Mouse (Mus musculus) heart, embryonic 10.5 days (tissue): ENCODE data around the gene Hcst. TPM values are rescaled to one million over a fixed set of nuclear protein-coding genes. Genes with fewer than 3 reads are reported as not detected.
A peak's percentile ranks its signal among the peaks of the same experiment; 100 is the strongest.

Source experiments
- DNase-seq: peaks from one replicate; pipeline ENCODE4 v3.0.0-alpha.2; 2017; ENCODE audit warnings: low spot score
- H3K27ac ChIP-seq: fragments of 300-500 bp; sonication (generic); 2 replicates; pipeline ENCODE4 v1.5.1; 2016; ENCODE audit warnings: mild to moderate bottlenecking
- H3K27me3 ChIP-seq: fragments of 300-500 bp; sonication (generic); 2 replicates; pipeline ENCODE4 v1.6.1; 2016; ENCODE audit warnings: mild to moderate bottlenecking; ENCODE audit not compliant: poor library complexity, insufficient read depth, severe bottlenecking
- H3K36me3 ChIP-seq: fragments of 300-500 bp; sonication (generic); 2 replicates; pipeline ENCODE4 v1.6.1; 2016; ENCODE audit warnings: mild to moderate bottlenecking, moderate library complexity
- H3K4me1 ChIP-seq: fragments of 300-500 bp; sonication (generic); 2 replicates; pipeline ENCODE4 v1.6.1; 2016; ENCODE audit warnings: mild to moderate bottlenecking
- H3K4me3 ChIP-seq: fragments of 300-500 bp; sonication (generic); 2 replicates; pipeline ENCODE4 v1.5.1; 2016; ENCODE audit warnings: mild to moderate bottlenecking, moderate library complexity
- H3K9me3 ChIP-seq: fragments of 300-500 bp; sonication (generic); 2 replicates; pipeline ENCODE4 v1.6.1; 2016; ENCODE audit warnings: mild to moderate bottlenecking, moderate library complexity
- WGBS: fragments of 180-500 bp; shearing (Covaris S2); methylation state at CpG from one replicate; pipeline ENCODE4 v1.1.7; 2016; 5-methylcytosine and 5-hydroxymethylcytosine counted together
- polyA plus RNA-seq: library from polyadenylated mRNA; unstranded; fragments of >200 nt; fragmentation: Nextera tagmentation; extraction: Ambion mirVana; gene quantifications from 2 replicates; pipeline ENCODE4 v1.2.1, GENCODE M21; 2016

The Hcst gene
- polyA plus RNA-seq, 1 experiment from 2014 or later, result 0.35 TPM

DNA sequence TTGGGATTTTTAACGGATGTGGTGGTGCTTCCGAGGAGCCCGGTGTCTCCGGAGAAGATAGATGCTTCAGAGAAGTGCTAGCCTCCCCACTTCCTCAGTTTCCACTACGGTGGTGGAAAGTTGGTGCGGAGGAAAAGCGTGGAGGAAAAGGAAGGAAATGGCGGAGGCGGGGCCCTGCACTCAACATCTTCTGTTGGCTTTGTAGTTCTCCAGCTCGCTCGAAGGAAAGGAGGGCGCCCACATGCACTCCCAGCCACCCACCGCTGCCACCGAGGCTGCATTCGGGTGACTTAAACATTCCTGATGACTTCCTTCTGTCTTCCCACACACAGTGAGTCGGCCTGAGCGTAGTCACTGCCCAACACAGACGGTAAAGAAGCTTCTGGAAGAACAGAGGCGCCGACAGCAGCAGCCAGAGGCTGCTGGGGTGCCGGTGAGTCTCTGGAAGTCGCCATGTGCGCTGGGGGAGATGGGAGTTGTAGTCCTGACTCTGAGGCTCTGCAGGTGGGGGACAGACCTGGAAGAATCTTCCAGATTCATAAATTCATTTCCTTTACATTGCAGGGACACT lies 3.5 kb upstream of the Hcst start:
- H3K9me3 ChIP-seq, result no peaks in the 10 kb centered on the region
- no peak for DNase-seq
- H3K27ac ChIP-seq, result peak overlapping the region; percentile 75
- peaks cover 33% of the 10 kb centered on the region; the same call in 1 of the 2 replicates for H3K27me3 ChIP-seq
- peak overlapping the region; percentile 66 for H3K4me3 ChIP-seq
- WGBS, result 24% methylated on average over 23 of the region's 23 CpGs
- H3K36me3 ChIP-seq, result peaks cover 19% of the 10 kb centered on the region
- H3K4me1 ChIP-seq, result peaks cover 18% of the 10 kb centered on the region

DNA sequence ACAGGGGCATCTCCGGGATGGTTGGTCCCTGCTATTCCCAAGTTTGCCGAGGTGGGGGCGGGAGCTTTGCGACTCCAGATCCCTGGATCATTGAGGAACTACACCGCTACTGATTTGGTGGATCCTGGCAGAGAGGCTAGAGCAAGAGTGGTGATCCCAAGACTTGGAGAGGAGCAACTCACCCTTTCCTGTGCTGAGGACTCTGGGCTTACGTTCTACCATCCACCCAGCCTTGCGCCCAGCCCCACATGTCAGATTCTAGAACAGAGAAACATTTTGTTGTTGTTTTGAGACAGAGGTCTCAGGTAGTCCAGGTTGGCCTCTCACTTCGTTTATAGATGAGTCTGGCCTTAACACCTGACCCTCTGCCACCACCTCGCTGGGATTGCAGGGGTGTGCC lies 2.9 kb upstream of the Hcst start:
- H3K27me3 ChIP-seq, result peaks cover 33% of the 10 kb centered on the region; the same call in 1 of the 2 replicates
- peaks cover 19% of the 10 kb centered on the region for H3K36me3 ChIP-seq
- DNase-seq, result no peak
- peak overlapping the region; percentile 66 for H3K4me3 ChIP-seq
- WGBS, result 12% methylated on average over 9 of the region's 9 CpGs
- H3K4me1 ChIP-seq, result peaks cover 18% of the 10 kb centered on the region
- peak overlapping the region; percentile 75 for H3K27ac ChIP-seq
- H3K9me3 ChIP-seq, result no peaks in the 10 kb centered on the region

DNA sequence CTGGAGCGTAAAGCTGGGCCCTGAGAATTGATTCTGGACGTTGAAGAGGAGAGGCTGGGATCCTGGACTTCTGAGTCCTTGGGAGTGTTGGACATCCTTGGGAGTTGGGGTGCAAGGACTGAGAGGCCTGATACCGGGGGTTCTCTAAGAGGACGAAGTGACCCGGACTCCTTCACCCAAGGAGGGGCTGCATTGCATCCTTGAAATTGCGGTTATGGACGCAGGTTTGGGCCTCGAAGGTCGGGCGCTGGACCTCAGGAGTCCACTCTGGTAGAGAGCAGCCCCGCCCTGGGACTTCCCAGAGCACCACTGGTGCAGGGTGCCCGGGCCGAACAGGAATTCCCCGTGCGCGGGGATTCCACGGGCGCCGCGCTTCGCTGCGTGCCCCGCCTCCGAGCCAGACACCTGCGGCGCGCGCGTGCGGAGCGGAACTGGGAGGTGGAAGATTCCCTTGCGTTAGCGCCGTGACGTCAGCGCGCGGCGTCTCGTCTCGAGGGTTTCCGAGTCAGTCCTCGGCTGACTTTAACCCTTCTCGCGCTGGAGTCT lies 2.3 kb upstream of the Hcst start:
- under 1% methylated on average over 45 of the region's 45 CpGs for WGBS
- H3K36me3 ChIP-seq, result peaks cover 15% of the 10 kb centered on the region
- peaks cover 18% of the 10 kb centered on the region for H3K4me1 ChIP-seq
- peak overlapping the region; percentile 66 for H3K4me3 ChIP-seq
- H3K9me3 ChIP-seq, result no peaks in the 10 kb centered on the region
- peak; percentile 90 for DNase-seq
- peak overlapping the region; percentile 75 for H3K27ac ChIP-seq
- H3K27me3 ChIP-seq, result peaks cover 33% of the 10 kb centered on the region; the same call in 1 of the 2 replicates

- Histone ChIP-seq H3K36me3 (peaks cover 13% of the 10 kb centered on the region), H3K27me3 (peaks cover 33% of the 10 kb centered on the region; the same call in 1 of the 2 replicates), H3K27ac (peak within 1 kb of the TSS; percentile 75), H3K9me3 (no peaks in the 10 kb centered on the region), H3K4me1 (peaks cover 18% of the 10 kb centered on the region), H3K4me3 (peak within 1 kb of the TSS; percentile 66)
- 10% methylated on average over 31 of the region's 31 CpGs for WGBS
- no peak for DNase-seq
Observed at GRCm38 (mm10) chr7:30421175-30421889, 1.7 kb upstream of the Hcst start, which contains the start of gene Nfkbid. Nfkbid (plus strand) TSS chr7:30421732.

DNA sequence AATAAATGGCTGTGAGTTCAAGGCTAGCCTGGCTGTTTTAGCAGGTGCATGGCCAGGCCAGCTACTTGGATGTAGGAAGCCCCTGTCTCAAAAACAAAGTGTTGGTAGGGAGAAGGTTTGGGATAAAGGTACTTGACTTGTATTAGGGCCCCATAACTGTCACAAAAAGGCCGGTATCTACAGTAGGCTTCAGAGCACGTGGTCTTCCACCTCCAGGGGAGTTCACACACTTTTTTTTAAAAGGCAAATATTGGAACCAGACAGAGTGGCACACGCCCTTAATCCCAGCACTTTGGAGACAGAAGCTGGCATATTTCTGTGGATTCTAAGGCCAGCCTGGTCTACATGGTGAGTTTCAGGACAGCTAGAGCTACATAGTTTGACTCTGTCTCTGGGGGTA lies 1.0 kb upstream of the Hcst start:
- H3K27ac ChIP-seq, result no peak overlapping the region
- H3K9me3 ChIP-seq, result no peaks in the 10 kb centered on the region
- no peak overlapping the region for H3K4me3 ChIP-seq
- peaks cover 33% of the 10 kb centered on the region; the same call in 1 of the 2 replicates for H3K27me3 ChIP-seq
- H3K36me3 ChIP-seq, result peaks cover 8% of the 10 kb centered on the region
- DNase-seq, result no peak
- peaks cover 18% of the 10 kb centered on the region for H3K4me1 ChIP-seq
- WGBS, result 79% methylated on average over 3 of the region's 3 CpGs

GRCm38 (mm10) chr7:30417856-30418255 lies 1.8 kb downstream of the Hcst start:
- H3K27ac ChIP-seq, result no peak overlapping the region

GRCm38 (mm10) chr7:30413596-30413995 lies 6.1 kb downstream of the Hcst start, which contains the start of gene Tyrobp:
Tyrobp (plus strand) TSS chr7:30413760.
- Histone ChIP-seq H3K36me3 (no peaks in the 10 kb centered on the region), H3K9me3 (no peaks in the 10 kb centered on the region), H3K27me3 (no peaks in the 10 kb centered on the region), H3K4me1 (no peaks in the 10 kb centered on the region), H3K27ac (no peak within 1 kb of the TSS), H3K4me3 (no peak within 1 kb of the TSS)
- WGBS, result 63% methylated on average over 5 of the region's 5 CpGs
- DNase-seq, result no peak

More at GRCm38 (mm10) chr7:30417856-30418255, 1.8 kb downstream of the Hcst start:
- H3K36me3 ChIP-seq, result no peaks in the 10 kb centered on the region
- WGBS, result 66% methylated on average over 9 of the region's 9 CpGs
- no peak overlapping the region for H3K4me3 ChIP-seq
- H3K4me1 ChIP-seq, result peaks cover 17% of the 10 kb centered on the region
- H3K27me3 ChIP-seq, result peaks cover 22% of the 10 kb centered on the region; the same call in 1 of the 2 replicates
- no peak for DNase-seq
- no peaks in the 10 kb centered on the region for H3K9me3 ChIP-seq

DNA sequence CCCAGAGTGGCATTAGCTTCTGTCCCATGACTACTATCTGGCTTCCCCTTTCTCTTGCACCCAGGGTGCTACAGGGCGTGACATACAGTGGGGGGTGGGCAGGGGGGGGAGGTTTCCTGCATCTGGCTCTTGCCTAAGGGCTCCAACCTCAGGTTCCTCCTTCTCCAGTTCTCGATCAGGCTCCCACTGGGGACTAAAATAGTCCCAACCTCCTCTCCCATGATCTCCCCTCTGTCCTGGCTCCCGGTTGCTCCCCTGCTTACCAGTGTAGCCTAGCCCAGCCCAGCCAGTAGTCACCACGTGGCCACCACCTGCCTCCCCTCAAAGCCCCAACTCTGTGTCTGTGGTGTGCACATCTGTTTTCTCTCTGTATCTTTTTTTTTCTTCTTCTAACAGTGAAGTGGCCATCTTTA lies 6.9 kb downstream of the Hcst start:
- H3K27me3 ChIP-seq, result no peaks in the 10 kb centered on the region
- 44% methylated on average over 4 of the region's 4 CpGs for WGBS
- no peak overlapping the region for H3K4me3 ChIP-seq

GRCm38 (mm10) chr7:30411023-30411422 lies 8.6 kb downstream of the Hcst start:
- Histone ChIP-seq H3K27ac (no peak overlapping the region), H3K4me1 (no peaks in the 10 kb centered on the region), H3K36me3 (no peaks in the 10 kb centered on the region), H3K9me3 (no peaks in the 10 kb centered on the region), H3K27me3 (no peaks in the 10 kb centered on the region), H3K4me3 (no peak overlapping the region)
- DNase-seq, result no peak
- WGBS, result 57% methylated on average over 3 of the region's 3 CpGs

More for the DNA sequence above, 6.9 kb downstream of the Hcst start:
- H3K27ac ChIP-seq, result no peak overlapping the region
- no peaks in the 10 kb centered on the region for H3K4me1 ChIP-seq
- H3K36me3 ChIP-seq, result no peaks in the 10 kb centered on the region
- DNase-seq, result no peak
- H3K9me3 ChIP-seq, result no peaks in the 10 kb centered on the region

- H3K9me3 ChIP-seq, result no peaks in the 10 kb centered on the region
- no peaks in the 10 kb centered on the region for H3K4me1 ChIP-seq
- no peak overlapping the region for H3K4me3 ChIP-seq
- H3K27me3 ChIP-seq, result no peaks in the 10 kb centered on the region
- WGBS, result 53% methylated on average over 2 of the region's 2 CpGs
- no peaks in the 10 kb centered on the region for H3K36me3 ChIP-seq
- DNase-seq, result no peak
- no peak overlapping the region for H3K27ac ChIP-seq
Observed at GRCm38 (mm10) chr7:30409789-30410188, 9.9 kb downstream of the Hcst start.

DNA sequence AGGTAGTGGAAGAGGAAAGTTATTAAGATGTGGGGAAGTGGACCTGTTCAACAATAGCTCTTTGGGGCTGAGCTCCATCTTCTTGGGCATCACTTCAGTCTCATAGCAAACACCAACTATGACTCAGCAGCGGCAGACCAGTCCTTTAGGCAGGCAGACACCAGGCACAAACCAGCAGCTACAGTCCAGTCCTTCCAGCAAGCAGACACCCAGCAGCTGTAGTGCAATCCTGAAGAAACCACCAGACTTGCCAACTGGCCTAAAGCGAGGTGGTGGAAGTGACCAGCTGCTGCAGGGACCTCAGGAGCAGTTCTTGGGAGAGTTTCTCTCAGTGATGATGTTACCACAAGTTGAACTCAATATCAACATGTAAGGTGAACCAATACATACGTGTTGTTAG lies 11.0 kb downstream of the Hcst start:
- no peak overlapping the region for H3K4me3 ChIP-seq
- 77% methylated on average over 3 of the region's 3 CpGs for WGBS
- no peak for DNase-seq
- H3K36me3 ChIP-seq, result no peaks in the 10 kb centered on the region
- H3K9me3 ChIP-seq, result no peaks in the 10 kb centered on the region
- H3K27me3 ChIP-seq, result no peaks in the 10 kb centered on the region
- H3K27ac ChIP-seq, result no peak overlapping the region
- no peaks in the 10 kb centered on the region for H3K4me1 ChIP-seq

DNA sequence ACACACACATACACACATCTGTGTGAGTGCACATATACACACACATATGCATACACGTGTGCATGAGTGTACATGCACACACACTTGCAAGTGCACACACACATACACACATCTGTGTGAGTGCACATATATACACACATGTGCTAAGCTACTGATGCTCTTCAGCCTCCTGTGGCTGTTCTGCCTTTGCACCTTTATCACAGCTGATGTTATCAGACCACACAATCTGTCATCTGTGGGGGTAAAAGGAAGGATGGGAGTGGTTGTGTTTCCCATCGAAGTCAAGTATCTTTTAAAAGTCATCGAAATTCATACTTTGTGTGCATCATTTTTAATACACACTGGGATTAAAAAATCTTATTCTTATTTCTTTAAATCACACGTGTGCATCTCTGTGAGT lies 17.3 kb downstream of the Hcst start:
- WGBS, result 65% methylated on average over 4 of the region's 4 CpGs
- no peak for DNase-seq

GRCm38 (mm10) chr7:30399671-30400070 lies 20.0 kb downstream of the Hcst start:
- Histone ChIP-seq H3K4me3 (no peak overlapping the region), H3K9me3 (no peaks in the 10 kb centered on the region), H3K27ac (no peak overlapping the region), H3K36me3 (no peaks in the 10 kb centered on the region), H3K4me1 (no peaks in the 10 kb centered on the region), H3K27me3 (no peaks in the 10 kb centered on the region)
- WGBS, result 55% methylated on average over 7 of the region's 7 CpGs
- no peak for DNase-seq

More for the DNA sequence above, 17.3 kb downstream of the Hcst start:
- H3K27me3 ChIP-seq, result no peaks in the 10 kb centered on the region
- no peaks in the 10 kb centered on the region for H3K4me1 ChIP-seq
- H3K27ac ChIP-seq, result no peak overlapping the region
- no peak overlapping the region for H3K4me3 ChIP-seq
- no peaks in the 10 kb centered on the region for H3K9me3 ChIP-seq
- H3K36me3 ChIP-seq, result no peaks in the 10 kb centered on the region
